Mouse (Mus musculus) adrenal gland, adult 8-10 months (tissue): Measurements from ENCODE around the gene Ssh2. TPM values are rescaled to one million over a fixed set of nuclear protein-coding genes. Genes with fewer than 3 reads are reported as not detected.
A peak's percentile ranks its signal among the peaks of the same experiment; 100 is the strongest.

ENCODE experiments used
- DNase-seq: peaks from one replicate; pipeline ENCODE4 v3.0.0; 2022
- total RNA-seq, 4 experiments: library from RNA; stranded (reverse); gene quantifications; 2 replicates each; pipeline ENCODE4 v1.2.4; 2022

Gene Ssh2
- total RNA-seq, 4 experiments from 2014 or later, result 14.8 to 23.1 (median 18.3) TPM

DNA sequence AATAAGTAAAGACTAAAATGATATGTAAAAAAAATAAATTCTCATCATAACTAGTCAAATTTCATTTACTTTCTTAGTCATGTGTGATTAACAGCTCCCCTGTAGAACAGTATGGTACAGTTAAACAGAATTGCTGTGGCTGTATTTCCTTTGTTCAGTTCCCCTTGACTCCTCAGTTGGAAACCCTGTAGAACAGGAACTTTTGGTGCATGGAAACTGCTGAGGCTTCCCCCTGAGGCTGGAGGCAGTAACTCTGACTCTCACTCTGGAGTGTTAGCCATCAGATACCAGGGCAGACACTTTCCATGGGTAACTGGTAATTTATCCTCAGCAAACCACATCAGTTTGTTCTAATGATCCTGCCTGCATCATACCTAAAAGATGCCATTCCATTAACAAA, 195.2 kb downstream of the Ssh2 start:
- DNase-seq, result no peak

- no peak for DNase-seq
Measured at GRCm38 (mm10) chr11:77414141-77414839, 198.2 kb downstream of the Ssh2 start.

GRCm38 (mm10) chr11:77416212-77417000, 200.3 kb downstream of the Ssh2 start:
- DNase-seq, result no peak

DNA sequence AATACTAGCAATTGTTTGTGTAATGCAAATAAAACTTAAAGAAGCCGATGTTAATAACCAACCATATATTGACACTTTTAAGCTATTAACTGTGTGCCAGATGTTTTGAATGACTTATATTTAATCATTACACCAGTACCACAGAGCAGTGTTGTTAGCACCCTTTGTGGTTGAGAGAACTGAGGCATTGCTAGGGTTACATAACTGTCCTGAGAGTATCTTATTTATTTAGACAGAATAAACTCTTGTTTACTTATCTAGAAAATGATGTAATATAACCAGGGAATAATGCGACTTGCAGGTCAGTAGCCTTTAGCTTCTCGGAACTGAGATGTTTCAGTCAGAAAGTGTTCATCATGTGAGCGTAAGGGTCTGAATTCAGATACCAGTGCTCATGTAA, 201.9 kb downstream of the Ssh2 start:
- no peak for DNase-seq

DNA sequence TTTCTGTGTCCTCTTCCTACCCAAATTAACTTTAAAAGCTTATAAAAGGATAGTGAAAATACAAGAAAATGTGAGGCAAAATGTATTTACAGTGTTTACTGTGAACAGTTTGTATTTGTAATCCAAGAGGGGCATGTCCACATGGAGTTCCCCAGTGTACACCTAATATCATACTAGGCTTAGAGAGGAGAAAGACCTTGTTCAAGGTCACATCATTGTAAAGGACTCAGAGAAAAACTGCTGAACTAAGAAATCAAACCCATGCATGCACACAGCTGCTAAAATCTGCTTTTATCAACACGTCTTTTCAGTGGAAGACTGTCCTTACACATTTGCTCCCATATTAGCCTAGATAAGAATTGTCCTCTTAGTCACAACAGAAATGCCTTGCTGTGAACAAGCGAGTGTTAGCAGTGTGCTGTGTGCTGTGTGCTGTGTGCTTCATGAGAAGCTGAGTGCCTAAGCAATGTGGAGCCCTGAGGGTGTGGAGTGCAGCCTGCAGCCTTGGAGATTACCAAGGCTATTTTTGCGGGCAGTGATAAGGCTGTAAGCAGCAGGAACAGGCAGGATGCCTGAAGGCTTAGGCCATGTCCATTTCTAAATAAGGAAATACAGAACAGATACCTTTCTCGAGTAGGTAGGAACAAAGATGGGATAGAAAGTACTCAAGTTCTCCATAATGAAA, 207.2 kb downstream of the Ssh2 start:
- DNase-seq, result peak; percentile 28

- no peak for DNase-seq
Measured at GRCm38 (mm10) chr11:77428446-77428845, 212.4 kb downstream of the Ssh2 start.

DNA sequence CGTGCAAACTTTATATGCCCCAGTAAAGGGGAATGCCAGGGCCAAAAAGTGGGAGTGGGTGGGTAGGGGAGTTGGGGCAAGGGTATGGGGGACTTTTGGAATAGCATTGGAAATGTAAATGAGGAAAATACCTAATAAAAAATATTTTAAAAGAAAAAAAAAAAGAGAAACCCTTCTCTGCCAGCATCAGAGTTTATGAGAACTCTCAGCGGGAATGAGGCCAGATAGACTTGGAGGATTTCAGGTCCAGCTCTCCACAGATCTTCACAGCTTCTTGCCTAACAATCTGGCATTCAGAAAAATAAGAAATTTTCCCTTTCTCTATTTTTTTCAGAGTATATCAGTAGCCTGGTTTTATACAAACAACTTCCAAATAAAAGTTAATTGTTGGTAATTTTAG, 220.9 kb downstream of the Ssh2 start:
- DNase-seq, result no peak

- no peak for DNase-seq
Measured at GRCm38 (mm10) chr11:77440081-77440480, 224.0 kb downstream of the Ssh2 start.

DNA sequence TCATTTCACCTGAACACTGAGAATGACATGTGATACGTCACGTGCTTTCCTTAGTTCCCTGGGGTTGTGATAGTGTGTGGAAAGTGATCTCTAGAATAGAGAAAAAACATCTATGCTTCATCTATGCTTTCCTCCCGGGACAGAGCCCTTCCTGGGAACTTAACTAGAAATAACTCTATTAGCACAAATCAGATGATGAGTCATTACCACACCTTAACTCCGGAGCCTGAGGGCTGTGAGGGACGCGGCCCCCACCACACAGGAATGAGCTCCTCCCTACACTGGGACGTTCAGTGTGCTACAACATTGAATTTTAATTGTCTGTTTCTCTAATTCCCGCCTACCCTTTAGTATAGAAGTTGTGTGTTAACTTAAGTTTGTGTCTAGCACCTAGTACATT, 224.9 kb downstream of the Ssh2 start:
- DNase-seq, result no peak

- DNase-seq, result no peak
Measured at GRCm38 (mm10) chr11:77442186-77443170, 226.4 kb downstream of the Ssh2 start.

DNA sequence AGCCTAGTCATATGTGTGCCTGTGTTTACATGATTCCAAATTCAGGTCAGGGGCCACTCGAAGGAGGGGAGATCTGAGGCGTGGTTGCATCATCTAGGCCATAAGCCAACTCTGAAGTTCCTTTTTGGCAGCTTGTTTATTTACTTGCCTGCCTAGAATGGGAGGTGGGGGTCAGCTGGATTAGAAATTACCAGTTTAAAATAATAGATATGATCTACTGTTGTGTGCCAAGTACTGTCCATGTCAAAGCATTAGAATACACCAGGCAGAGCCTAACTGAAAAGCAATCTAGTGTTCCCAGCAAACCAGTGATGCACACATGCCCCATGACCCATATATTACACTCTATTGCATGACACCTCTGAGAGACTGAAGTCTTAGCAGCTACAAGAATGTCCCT, 228.9 kb downstream of the Ssh2 start:
- no peak for DNase-seq

DNA sequence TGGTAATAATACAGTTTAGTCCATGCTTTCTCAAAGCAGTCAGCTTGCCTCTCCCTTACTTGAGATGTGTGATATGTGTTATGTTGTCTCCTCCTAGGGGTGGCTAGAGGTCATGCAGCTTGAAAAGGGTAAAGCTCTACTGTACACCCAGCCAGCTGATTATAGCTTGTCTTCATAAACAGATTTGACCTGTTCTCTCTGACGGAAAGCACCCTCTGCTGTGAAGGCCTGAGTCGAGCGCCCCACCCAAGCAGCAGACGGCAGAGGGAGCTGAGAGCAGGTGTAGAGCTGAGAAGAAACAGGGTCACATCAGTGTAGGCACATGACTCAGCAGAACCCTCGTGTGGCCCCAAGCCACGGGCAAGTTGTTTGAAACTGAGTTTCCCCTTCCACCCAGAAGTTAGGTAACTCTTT, 230.5 kb downstream of the Ssh2 start:
- DNase-seq, result peak; percentile 44

DNA sequence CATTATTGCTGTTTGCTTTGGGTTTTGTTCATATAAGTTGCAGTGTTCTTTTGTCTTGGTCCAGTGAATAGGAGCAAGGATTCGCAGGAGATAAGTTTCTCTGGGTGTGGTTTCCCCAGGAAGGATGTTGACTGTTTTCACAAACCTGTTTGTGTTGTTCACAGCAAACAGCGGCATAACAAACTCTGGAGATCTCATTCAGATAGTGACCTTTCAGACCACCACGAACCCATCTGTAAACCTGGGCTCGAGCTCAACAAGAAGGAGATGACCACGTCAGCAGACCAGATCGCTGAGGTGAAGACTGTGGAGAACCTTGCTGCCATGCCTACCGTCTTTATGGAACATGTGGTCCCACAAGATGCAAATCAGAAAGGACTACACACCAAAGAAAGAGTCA, 233.1 kb downstream of the Ssh2 start:
- no peak for DNase-seq

- no peak for DNase-seq
Measured at GRCm38 (mm10) chr11:77451670-77452069, 235.6 kb downstream of the Ssh2 start.

DNA sequence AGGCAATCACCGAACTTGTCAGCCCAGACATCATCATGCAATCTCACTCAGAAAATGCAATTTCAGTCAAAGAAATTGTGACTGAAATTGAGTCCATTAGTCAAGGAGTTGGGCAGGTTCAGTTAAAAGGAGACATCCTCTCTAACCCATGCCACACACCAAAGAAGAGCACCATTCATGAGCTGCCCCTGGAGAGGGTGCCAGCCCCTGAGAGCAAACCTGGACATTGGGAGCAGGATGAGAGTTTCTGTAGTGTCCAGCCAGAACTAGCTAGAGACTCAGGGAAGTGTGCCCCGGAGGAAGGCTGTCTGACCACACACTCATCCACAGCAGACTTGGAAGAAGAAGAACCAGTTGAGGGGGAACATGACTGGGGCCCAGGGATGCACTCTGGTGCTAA, 237.3 kb downstream of the Ssh2 start:
- no peak for DNase-seq

GRCm38 (mm10) chr11:77455770-77456510, 239.9 kb downstream of the Ssh2 start:
- no peak for DNase-seq

GRCm38 (mm10) chr11:77456866-77457265, 240.8 kb downstream of the Ssh2 start:
- no peak for DNase-seq

DNA sequence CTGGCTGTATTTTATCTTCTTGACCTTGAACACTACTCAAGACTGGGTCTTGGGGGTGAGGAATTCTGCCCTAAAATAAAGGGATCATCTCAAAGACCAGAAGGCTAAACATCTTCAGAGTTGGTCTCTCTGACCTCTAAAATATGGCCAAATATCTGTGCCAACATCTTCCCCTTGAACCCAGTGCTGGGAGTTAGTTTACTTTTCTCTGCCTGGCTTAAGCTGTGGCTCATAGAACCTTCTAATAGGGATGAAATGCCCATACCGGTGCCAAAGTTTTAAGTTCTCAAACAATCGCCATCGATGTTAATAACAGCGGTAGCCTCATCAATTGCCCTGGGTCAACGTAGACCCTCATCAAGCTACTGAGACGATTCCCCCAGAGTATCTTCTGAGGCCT, 245.8 kb downstream of the Ssh2 start:
- DNase-seq, result no peak

GRCm38 (mm10) chr11:77462283-77463100, 246.4 kb downstream of the Ssh2 start, which contains the start of gene Coro6:
Coro6 (plus strand) TSS chr11:77462411.
- DNase-seq, result peak; percentile 41

DNA sequence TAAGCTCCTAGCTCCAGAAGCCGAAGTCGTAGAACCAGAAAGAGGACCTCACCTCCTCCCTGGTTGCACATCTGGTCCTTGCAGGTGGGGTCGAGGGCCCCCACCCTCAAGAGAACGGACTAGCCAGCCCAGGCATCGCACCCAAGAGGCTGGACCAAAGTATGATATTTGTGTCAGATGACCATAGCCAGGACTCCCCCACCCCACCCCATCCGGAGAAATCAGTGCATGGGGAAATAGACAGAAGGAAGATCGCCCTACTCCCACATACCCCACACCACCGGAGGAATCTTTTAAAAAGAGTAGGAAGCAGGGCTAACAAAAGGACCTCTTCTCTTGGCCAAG, 247.0 kb downstream of the Ssh2 start:
- DNase-seq, result no peak

DNA sequence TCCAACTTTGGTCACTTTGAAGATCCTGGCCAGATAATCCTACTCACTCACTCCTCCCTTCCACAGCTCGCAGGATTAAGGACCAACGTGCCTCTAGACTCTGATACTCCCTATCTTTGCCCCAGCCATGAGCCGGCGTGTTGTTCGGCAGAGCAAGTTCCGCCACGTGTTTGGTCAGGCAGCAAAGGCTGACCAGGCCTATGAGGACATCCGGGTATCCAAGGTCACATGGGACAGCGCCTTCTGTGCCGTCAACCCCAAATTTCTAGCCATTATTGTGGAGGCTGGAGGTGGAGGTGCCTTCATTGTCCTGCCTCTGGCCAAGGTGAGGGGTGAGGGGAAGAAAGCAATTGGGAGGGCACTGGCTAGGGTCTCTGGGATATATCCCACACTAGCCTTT, 247.7 kb downstream of the Ssh2 start:
- DNase-seq, result no peak
